In genomic region chr4:35224101-35224500, GRCm38 (mm10) we compare ENCODE assay signal across 13 mouse cellular contexts. TPM values are rescaled to one million over a fixed set of nuclear protein-coding genes. Genes with fewer than 3 reads are reported as not detected.
DNase-seq lines count a peak whose midpoint lies in the region; ATAC-seq lines count a peak whose summit lies in the region.
"Had no signal": no experiment of that assay in that cellular context is flagged by ENCODE, and none has a peak within 500 bp of the region (broad histone marks: within the 10 kb centered on the region; RNA-seq: fewer than 3 reads in every experiment).

No protein-coding gene starts in this region.

- H3K27ac ChIP-seq in forebrain, embryonic 14.5 days (ENCODE audit: low read depth, low read length), result no peak overlapping the region
- H3K27ac ChIP-seq in forebrain, embryonic 12.5 days, result no peak overlapping the region
- no peak overlapping the region for H3K27ac ChIP-seq in liver, embryonic 12.5 days
- no peak overlapping the region for H3K27ac ChIP-seq in brown adipose tissue, adult 24 weeks (replicated peaks; ENCODE audit: low read depth, low read length)
- H3K27ac ChIP-seq: embryonic facial prominence, embryonic 12.5 days; kidney, postnatal 0 days; stomach, embryonic 15.5 days had no signal

- H3K4me2 ChIP-seq in forebrain, embryonic 14.5 days (ENCODE audit: low read length), result peak overlapping the region; percentile 90; the same call in 1 of the 2 replicates
- H3K4me2 ChIP-seq in forebrain, embryonic 12.5 days, result no peak overlapping the region
- peak overlapping the region; percentile 96; the same call in 1 of the 2 replicates for H3K4me2 ChIP-seq in liver, embryonic 12.5 days

- H3K9ac ChIP-seq in forebrain, embryonic 14.5 days (ENCODE audit: low read length), result no peak overlapping the region
- H3K9ac ChIP-seq in forebrain, embryonic 12.5 days, result no peak overlapping the region
- no peak overlapping the region for H3K9ac ChIP-seq in liver, embryonic 12.5 days

- H3K9me3 ChIP-seq in forebrain, embryonic 14.5 days (replicated peaks; ENCODE audit: control insufficient read depth, low read length), result no peaks in the 10 kb centered on the region
- no peaks in the 10 kb centered on the region for H3K9me3 ChIP-seq in forebrain, embryonic 12.5 days
- no peaks in the 10 kb centered on the region for H3K9me3 ChIP-seq in liver, embryonic 12.5 days (replicated peaks)
- H3K9me3 ChIP-seq: embryonic facial prominence, embryonic 12.5 days; stomach, embryonic 15.5 days had no signal

- ATAC-seq in forebrain, embryonic 14.5 days, result no peak
- no peak for ATAC-seq in forebrain, embryonic 12.5 days (ENCODE audit: low FRiP score)
- no peak for ATAC-seq in liver, embryonic 12.5 days

- DNase-seq in forebrain, embryonic 14.5 days (ENCODE audit: low spot score), result no peak
- no peak for DNase-seq in liver
- DNase-seq in naive thymus-derived CD4-positive, alpha-beta T cell, adult 2 months (ENCODE audit: low read depth), result peak; percentile 13
- no peak for DNase-seq in cerebellum, postnatal 10 days
- no peak for DNase-seq in adrenal gland, adult 2 months
- DNase-seq: cerebellum, adult 11 months; lung, adult 18-20 months had no signal

- H3K27me3 ChIP-seq in forebrain, embryonic 14.5 days (replicated peaks; ENCODE audit: control insufficient read depth, insufficient read depth, low read length), result no peaks in the 10 kb centered on the region
- no peaks in the 10 kb centered on the region; the same call in 1 of the 2 replicates for H3K27me3 ChIP-seq in forebrain, embryonic 12.5 days
- no peaks in the 10 kb centered on the region for H3K27me3 ChIP-seq in liver, embryonic 12.5 days (replicated peaks)
- H3K27me3 ChIP-seq: embryonic facial prominence, embryonic 12.5 days; stomach, embryonic 15.5 days had no signal

- peaks cover 5% of the 10 kb centered on the region for H3K4me1 ChIP-seq in forebrain, embryonic 14.5 days (ENCODE audit: control insufficient read depth, insufficient read depth, low read length)
- peaks cover 9% of the 10 kb centered on the region for H3K4me1 ChIP-seq in forebrain, embryonic 12.5 days
- H3K4me1 ChIP-seq in liver, embryonic 12.5 days, result peaks cover 39% of the 10 kb centered on the region
- peaks cover 2% of the 10 kb centered on the region for H3K4me1 ChIP-seq in brown adipose tissue, adult 24 weeks (ENCODE audit: control insufficient read depth, insufficient read depth, insufficient read length, low read length)
- H3K4me1 ChIP-seq: stomach, embryonic 15.5 days had no signal

- no peak overlapping the region for H3K4me3 ChIP-seq in forebrain, embryonic 14.5 days (ENCODE audit: low read depth, low read length)
- no peak overlapping the region for H3K4me3 ChIP-seq in forebrain, embryonic 12.5 days (replicated peaks)
- no peak overlapping the region for H3K4me3 ChIP-seq in liver, embryonic 12.5 days
- peak overlapping the region; percentile 37; the same call in 1 of the 2 replicates for H3K4me3 ChIP-seq in brown adipose tissue, adult 24 weeks (ENCODE audit: insufficient read depth, low read depth, low read length)

- no peaks in the 10 kb centered on the region for H3K36me3 ChIP-seq in forebrain, embryonic 14.5 days (ENCODE audit: control insufficient read depth, insufficient read depth, low read length)
- no peaks in the 10 kb centered on the region for H3K36me3 ChIP-seq in forebrain, embryonic 12.5 days (replicated peaks)
- H3K36me3 ChIP-seq in liver, embryonic 12.5 days, result no peaks in the 10 kb centered on the region
- H3K36me3 ChIP-seq: embryonic facial prominence, embryonic 12.5 days; stomach, embryonic 15.5 days had no signal

- WGBS in forebrain, embryonic 14.5 days, result 92% methylated on average over 4 of the region's 4 CpGs
- 89% methylated on average over 4 of the region's 4 CpGs for WGBS in forebrain, embryonic 12.5 days
- WGBS in liver, embryonic 12.5 days (ENCODE audit: insufficient replicate concordance), result 79% methylated on average over 4 of the region's 4 CpGs

RNA-seq across cellular contexts. Expression of gene C9orf72, which starts 1.9 kb away (rescaled TPM):
- 51.4 and 57.8 TPM in 2 replicates for polyA plus RNA-seq in forebrain, embryonic 14.5 days (2014; fragmentation: Nextera tagmentation; extraction: Ambion mirVana)
- polyA plus RNA-seq in forebrain, embryonic 12.5 days (2016; fragmentation: Nextera tagmentation; extraction: Ambion mirVana), result 27.4 and 28.4 TPM in 2 replicates
- 3.4 and 4.8 TPM in 2 replicates for polyA plus RNA-seq in liver, embryonic 12.5 days (2016; fragmentation: Nextera tagmentation; extraction: Ambion mirVana)
- 13.5 and 19.6 TPM in 2 replicates for polyA plus RNA-seq in brown adipose tissue, adult 24 weeks (2012; ENCODE audit: insufficient read depth, insufficient read length, missing spikeins)
- 10 to 100 TPM; 16.1 to 23.6 TPM for total RNA-seq in adrenal gland, adult 2 months (2021)
- 2.3 and 2.9 TPM in 2 replicates for polyA plus RNA-seq in adrenal gland, adult 2 months (2012; rRNA removed)
